Mouse (Mus musculus): ENCODE results near the gene Ldb1. TPM values are rescaled to one million over a fixed set of nuclear protein-coding genes. Genes with fewer than 3 reads are reported as not detected.
A peak's percentile ranks its signal among the peaks of the same experiment; 100 is the strongest.

The Ldb1 gene
- polyA plus RNA-seq, 1 experiment from 2014 or later = 68.0 TPM

GRCm38 (mm10) chr19:46074266-46074665 is 29.3 kb upstream of the Ldb1 start:
- Histone ChIP-seq H3K4me2 (ENCODE audit: low read depth, low read length) (no peak overlapping the region), H3K4me1 (ENCODE audit: control insufficient read depth, insufficient read depth, low read length) (peaks cover 11% of the 10 kb centered on the region), H3K9ac (ENCODE audit: low read length) (no peak overlapping the region), H3K9me3 (replicated peaks; ENCODE audit: control insufficient read depth, low read length) (no peaks in the 10 kb centered on the region), H3K27me3 (ENCODE audit: control insufficient read depth, insufficient read depth, low read length) (no peaks in the 10 kb centered on the region), H3K4me3 (ENCODE audit: low read length) (no peak overlapping the region), H3K36me3 (ENCODE audit: control insufficient read depth, insufficient read depth) (peaks cover 39% of the 10 kb centered on the region), H3K27ac (ENCODE audit: low read length) (no peak overlapping the region)
- WGBS = 84% methylated on average over 5 of the region's 5 CpGs
- ATAC-seq (replicated peaks; ENCODE audit: extremely low read depth, insufficient read depth, low FRiP score) = no peak

DNA sequence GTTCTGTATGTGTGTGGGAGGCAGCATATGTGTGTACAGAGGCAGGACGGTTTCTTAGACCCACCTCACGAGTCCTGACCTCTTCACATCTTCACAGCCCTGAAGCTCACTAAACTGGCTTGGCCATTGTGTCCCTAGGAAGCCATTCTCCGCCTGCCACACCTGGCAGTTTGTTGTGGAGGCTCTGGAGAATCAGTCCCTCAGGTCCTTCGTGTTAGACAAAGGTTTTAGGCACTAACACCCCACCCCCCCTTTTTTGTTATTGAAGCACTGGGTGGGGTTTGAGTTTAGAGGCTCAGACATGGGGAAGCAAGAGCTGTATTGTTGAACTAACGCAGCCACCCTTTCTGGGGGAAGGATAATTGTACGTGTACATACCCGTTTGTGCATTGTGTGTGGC is 28.3 kb upstream of the Ldb1 start:
- Histone ChIP-seq H3K27ac (ENCODE audit: low read length) (no peak overlapping the region), H3K9ac (ENCODE audit: low read length) (no peak overlapping the region), H3K36me3 (ENCODE audit: control insufficient read depth, insufficient read depth) (peaks cover 39% of the 10 kb centered on the region), H3K4me1 (ENCODE audit: control insufficient read depth, insufficient read depth, low read length) (peaks cover 11% of the 10 kb centered on the region), H3K4me3 (ENCODE audit: low read length) (no peak overlapping the region), H3K4me2 (ENCODE audit: low read depth, low read length) (no peak overlapping the region), H3K27me3 (ENCODE audit: control insufficient read depth, insufficient read depth, low read length) (no peaks in the 10 kb centered on the region), H3K9me3 (replicated peaks; ENCODE audit: control insufficient read depth, low read length) (no peaks in the 10 kb centered on the region)
- no peak for ATAC-seq (replicated peaks; ENCODE audit: extremely low read depth, insufficient read depth, low FRiP score)
- WGBS = 88% methylated on average over 7 of the region's 7 CpGs

GRCm38 (mm10) chr19:46068054-46068453 is 23.0 kb upstream of the Ldb1 start:
- H3K4me2 ChIP-seq (ENCODE audit: low read depth, low read length) = no peak overlapping the region
- H3K36me3 ChIP-seq (ENCODE audit: control insufficient read depth, insufficient read depth) = peaks cover 79% of the 10 kb centered on the region
- H3K4me3 ChIP-seq (ENCODE audit: low read length) = no peak overlapping the region
- H3K27me3 ChIP-seq (ENCODE audit: control insufficient read depth, insufficient read depth, low read length) = no peaks in the 10 kb centered on the region
- 78% methylated on average over 10 of the region's 10 CpGs for WGBS
- ATAC-seq (replicated peaks; ENCODE audit: extremely low read depth, insufficient read depth, low FRiP score) = no peak
- no peaks in the 10 kb centered on the region for H3K4me1 ChIP-seq (ENCODE audit: control insufficient read depth, insufficient read depth, low read length)
- H3K27ac ChIP-seq (ENCODE audit: low read length) = no peak overlapping the region
- no peaks in the 10 kb centered on the region for H3K9me3 ChIP-seq (replicated peaks; ENCODE audit: control insufficient read depth, low read length)
- no peak overlapping the region for H3K9ac ChIP-seq (ENCODE audit: low read length)

DNA sequence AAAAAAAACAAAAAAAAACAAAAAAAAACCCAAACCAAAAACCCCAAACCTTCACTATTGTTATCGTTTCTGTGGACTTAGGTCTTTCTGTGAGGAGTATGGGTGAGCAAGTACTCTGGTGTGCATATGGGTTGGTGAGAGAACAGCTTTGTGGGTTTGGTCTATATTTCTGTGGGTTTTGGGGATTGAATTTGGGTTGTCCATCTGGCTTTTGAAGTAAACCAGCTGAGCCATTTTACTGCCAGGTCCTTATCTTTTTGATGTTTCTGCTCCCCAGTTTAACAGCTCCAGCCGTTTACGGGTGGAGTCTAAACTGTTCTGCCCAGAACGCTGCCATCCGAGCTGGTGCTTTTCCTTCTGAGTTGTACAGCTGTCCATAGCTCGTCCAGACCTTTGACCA is 15.8 kb upstream of the Ldb1 start:
- peaks cover 42% of the 10 kb centered on the region for H3K36me3 ChIP-seq (ENCODE audit: control insufficient read depth, insufficient read depth)
- no peak overlapping the region for H3K27ac ChIP-seq (ENCODE audit: low read length)
- H3K4me1 ChIP-seq (ENCODE audit: control insufficient read depth, insufficient read depth, low read length) = peaks cover 12% of the 10 kb centered on the region
- 52% methylated on average over 6 of the region's 6 CpGs for WGBS
- H3K4me3 ChIP-seq (ENCODE audit: low read length) = no peak overlapping the region
- no peaks in the 10 kb centered on the region for H3K9me3 ChIP-seq (replicated peaks; ENCODE audit: control insufficient read depth, low read length)
- H3K4me2 ChIP-seq (ENCODE audit: low read depth, low read length) = no peak overlapping the region
- ATAC-seq (replicated peaks; ENCODE audit: extremely low read depth, insufficient read depth, low FRiP score) = no peak
- H3K9ac ChIP-seq (ENCODE audit: low read length) = no peak overlapping the region
- H3K27me3 ChIP-seq (ENCODE audit: control insufficient read depth, insufficient read depth, low read length) = no peaks in the 10 kb centered on the region

- Histone ChIP-seq H3K4me2 (ENCODE audit: low read depth, low read length) (peak overlapping the region; percentile 95; the same call in 1 of the 2 replicates), H3K27ac (ENCODE audit: low read length) (no peak overlapping the region), H3K27me3 (ENCODE audit: control insufficient read depth, insufficient read depth, low read length) (no peaks in the 10 kb centered on the region), H3K4me3 (ENCODE audit: low read length) (no peak overlapping the region), H3K36me3 (ENCODE audit: control insufficient read depth, insufficient read depth) (peaks cover 18% of the 10 kb centered on the region), H3K9ac (ENCODE audit: low read length) (no peak overlapping the region), H3K9me3 (replicated peaks; ENCODE audit: control insufficient read depth, low read length) (no peaks in the 10 kb centered on the region), H3K4me1 (ENCODE audit: control insufficient read depth, insufficient read depth, low read length) (peaks cover 12% of the 10 kb centered on the region)
- 93% methylated on average over 7 of the region's 7 CpGs for WGBS
- no peak for ATAC-seq (replicated peaks; ENCODE audit: extremely low read depth, insufficient read depth, low FRiP score)
These were observed 13.5 kb upstream of the Ldb1 start for GRCm38 (mm10) chr19:46058466-46058865.

- Histone ChIP-seq H3K9me3 (replicated peaks; ENCODE audit: control insufficient read depth, low read length) (no peaks in the 10 kb centered on the region), H3K36me3 (ENCODE audit: control insufficient read depth, insufficient read depth) (peaks cover 5% of the 10 kb centered on the region), H3K27me3 (ENCODE audit: control insufficient read depth, insufficient read depth, low read length) (no peaks in the 10 kb centered on the region), H3K4me3 (ENCODE audit: low read length) (peak overlapping the region; percentile 80), H3K4me1 (ENCODE audit: control insufficient read depth, insufficient read depth, low read length) (peaks cover 12% of the 10 kb centered on the region), H3K9ac (ENCODE audit: low read length) (peak overlapping the region; percentile 85), H3K27ac (ENCODE audit: low read length) (peak overlapping the region; percentile 90), H3K4me2 (ENCODE audit: low read depth, low read length) (peak overlapping the region; percentile 95)
- ATAC-seq (replicated peaks; ENCODE audit: extremely low read depth, insufficient read depth, low FRiP score) = peak; percentile 69
- under 1% methylated on average over 41 of the region's 42 CpGs for WGBS
These were observed 12.1 kb upstream of the Ldb1 start for GRCm38 (mm10) chr19:46056947-46057607.

DNA sequence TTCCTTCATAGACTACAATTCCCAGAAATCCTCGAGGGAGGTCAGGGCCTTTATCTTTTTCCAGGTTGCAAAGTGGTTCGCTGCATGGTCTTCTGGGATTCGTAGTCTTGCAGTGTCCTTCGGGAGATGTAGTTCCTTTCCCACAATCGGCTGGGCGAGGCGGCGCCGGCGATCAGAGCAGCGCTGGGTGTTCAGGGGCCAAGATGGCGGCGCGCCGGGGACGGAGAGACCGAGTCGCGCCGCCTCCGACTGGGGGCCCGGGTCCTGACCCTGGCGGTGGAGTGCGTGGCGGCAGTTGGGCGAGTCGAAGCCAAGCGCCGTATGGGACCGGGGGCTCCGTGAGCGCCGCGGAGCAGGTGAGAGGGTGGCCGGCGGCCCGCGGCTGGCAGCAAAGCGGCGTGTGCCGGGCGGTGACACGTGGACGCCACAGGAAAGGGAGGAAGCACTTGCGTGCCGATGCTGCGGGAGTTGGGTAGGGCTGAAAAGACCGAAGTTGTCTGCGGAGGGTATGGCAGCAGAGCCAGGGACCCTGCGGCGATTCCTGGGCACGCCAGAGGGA is 11.5 kb upstream of the Ldb1 start:
- H3K27me3 ChIP-seq (ENCODE audit: control insufficient read depth, insufficient read depth, low read length) = no peaks in the 10 kb centered on the region
- H3K4me2 ChIP-seq (ENCODE audit: low read depth, low read length) = peak overlapping the region; percentile 95
- under 1% methylated on average over 52 of the region's 52 CpGs for WGBS
- H3K4me3 ChIP-seq (ENCODE audit: low read length) = peak overlapping the region; percentile 80
- peak overlapping the region; percentile 85 for H3K9ac ChIP-seq (ENCODE audit: low read length)
- peaks cover 12% of the 10 kb centered on the region for H3K4me1 ChIP-seq (ENCODE audit: control insufficient read depth, insufficient read depth, low read length)
- H3K9me3 ChIP-seq (replicated peaks; ENCODE audit: control insufficient read depth, low read length) = no peaks in the 10 kb centered on the region
- peak; percentile 92 for ATAC-seq (replicated peaks; ENCODE audit: extremely low read depth, insufficient read depth, low FRiP score)
- peak overlapping the region; percentile 90 for H3K27ac ChIP-seq (ENCODE audit: low read length)
- no peaks in the 10 kb centered on the region for H3K36me3 ChIP-seq (ENCODE audit: control insufficient read depth, insufficient read depth)

- Histone ChIP-seq H3K4me3 (ENCODE audit: low read length) (peak overlapping the region; percentile 80), H3K4me2 (ENCODE audit: low read depth, low read length) (peak overlapping the region; percentile 56), H3K9ac (ENCODE audit: low read length) (peak overlapping the region; percentile 61), H3K36me3 (ENCODE audit: control insufficient read depth, insufficient read depth) (no peaks in the 10 kb centered on the region), H3K4me1 (ENCODE audit: control insufficient read depth, insufficient read depth, low read length) (peaks cover 12% of the 10 kb centered on the region), H3K27ac (ENCODE audit: low read length) (peak overlapping the region; percentile 68), H3K9me3 (replicated peaks; ENCODE audit: control insufficient read depth, low read length) (no peaks in the 10 kb centered on the region), H3K27me3 (ENCODE audit: control insufficient read depth, insufficient read depth, low read length) (no peaks in the 10 kb centered on the region)
- WGBS = 1% methylated on average over 11 of the region's 11 CpGs
- peak; percentile 74 for ATAC-seq (replicated peaks; ENCODE audit: extremely low read depth, insufficient read depth, low FRiP score)
These were observed 10.9 kb upstream of the Ldb1 start for GRCm38 (mm10) chr19:46055752-46056387.

- Histone ChIP-seq H3K9me3 (replicated peaks; ENCODE audit: control insufficient read depth, low read length) (no peaks in the 10 kb centered on the region), H3K9ac (ENCODE audit: low read length) (no peak overlapping the region), H3K27ac (ENCODE audit: low read length) (no peak overlapping the region), H3K36me3 (ENCODE audit: control insufficient read depth, insufficient read depth) (no peaks in the 10 kb centered on the region), H3K4me1 (ENCODE audit: control insufficient read depth, insufficient read depth, low read length) (peaks cover 17% of the 10 kb centered on the region), H3K27me3 (ENCODE audit: control insufficient read depth, insufficient read depth, low read length) (no peaks in the 10 kb centered on the region), H3K4me3 (ENCODE audit: low read length) (no peak overlapping the region), H3K4me2 (ENCODE audit: low read depth, low read length) (no peak overlapping the region)
- no peak for ATAC-seq (replicated peaks; ENCODE audit: extremely low read depth, insufficient read depth, low FRiP score)
- WGBS = 65% methylated on average over 2 of the region's 2 CpGs
These were observed 5.4 kb upstream of the Ldb1 start for GRCm38 (mm10) chr19:46050462-46050861.

Measured in heart, embryonic 16.5 days (tissue).